Mouse (Mus musculus): ENCODE results near the gene Mzt1.

GRCm38 (mm10) chr14:98989818-98990217 lies 56.1 kb downstream of the Mzt1 start:
- TF ChIP-seq POLR2A (IDR thresholded peaks at IDR 0.05; ENCODE audit: low read depth, low read length) (no peak), CTCF (IDR thresholded peaks at IDR 0.05; ENCODE audit: extremely low read depth, insufficient read length, insufficient replicate concordance, low read depth, low read length) (no peak)

All from small intestine, adult 2 months (tissue).